Mouse (Mus musculus): Measurements from ENCODE around the gene Clrn2.

The Clrn2 gene

DNA sequence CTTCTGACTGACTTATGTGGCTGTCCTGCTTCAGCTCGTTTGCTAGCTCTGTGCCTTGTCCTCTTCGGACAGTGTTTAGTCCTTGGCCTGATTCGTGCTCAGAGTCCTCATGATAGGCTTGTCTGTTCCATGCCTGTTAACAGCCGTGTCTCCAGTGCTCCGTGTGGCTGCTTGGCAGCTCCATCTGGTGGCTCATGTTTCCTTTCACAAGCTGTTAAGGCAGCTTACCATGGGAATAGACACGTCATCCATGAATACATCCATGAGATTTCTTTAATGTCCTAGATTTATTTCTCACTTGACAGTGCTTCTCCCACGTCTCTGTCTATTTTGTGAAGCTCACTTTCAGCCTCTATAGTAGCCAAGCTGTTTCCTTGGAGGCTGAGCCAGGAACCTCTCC, 56.5 kb downstream of the Clrn2 start:
- DNase-seq (ENCODE audit: low spot score in 2 of 2) = no peak

DNA sequence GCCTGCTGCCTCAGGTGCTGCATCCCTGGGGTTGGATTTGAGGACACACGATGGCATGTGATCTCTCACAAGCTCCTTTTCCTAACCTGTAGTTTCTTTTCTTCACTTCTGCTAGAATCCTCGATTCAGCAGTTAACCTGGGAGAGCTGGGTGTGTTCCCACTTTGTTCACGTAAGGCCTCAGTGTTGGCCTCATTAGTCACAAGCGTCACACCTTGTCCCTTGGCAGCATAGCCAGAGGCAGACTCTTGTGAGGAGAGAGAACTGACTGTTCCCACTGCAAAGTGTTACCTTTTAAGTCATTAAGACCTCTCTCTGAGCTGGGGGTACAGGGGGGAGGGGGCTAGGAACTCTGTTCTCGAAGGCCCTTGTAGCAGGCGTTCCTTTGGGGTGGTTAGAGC, 59.4 kb downstream of the Clrn2 start:
- no peak for DNase-seq (ENCODE audit: low spot score in 2 of 2)

DNA sequence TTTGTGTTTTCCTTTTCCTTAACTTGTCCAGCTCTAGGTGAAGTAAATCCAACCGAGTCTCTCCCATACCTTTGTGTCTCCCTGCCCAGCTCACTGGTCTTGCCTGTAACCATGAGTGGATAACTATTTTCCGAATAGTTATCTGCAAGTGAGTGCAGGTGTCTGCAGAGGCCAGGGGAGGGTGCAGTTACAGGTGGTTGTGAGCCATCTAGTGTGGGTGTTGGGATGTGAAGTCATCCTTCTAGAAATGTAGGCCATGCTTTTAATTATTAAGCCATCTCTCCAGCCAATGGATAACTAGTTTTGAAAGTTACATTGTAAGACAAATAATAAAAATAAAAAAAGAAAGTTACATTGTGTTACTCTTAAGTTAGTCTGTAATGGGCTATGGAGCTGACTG, 60.0 kb downstream of the Clrn2 start:
- no peak for DNase-seq (ENCODE audit: low spot score in 2 of 2)
